Mouse (Mus musculus) left cerebral cortex, postnatal 36 days (tissue): ENCODE measurements at regions not wholly inside any gene's neighbourhood (a gene's known extent, or its start where the extent isn't known, plus 50 kb on each side); places are given as distances from the start of the nearest gene placed in this dataset.

Source experiments
- DNase-seq, 2 experiments: peaks; one replicate each; pipeline ENCODE4 v3.0.0; 2021 to 2022; ENCODE audit warnings: low spot score in 2 of 2, mixed read lengths in 1 of 2
- intact Hi-C: fragments of 180-260 bp; cut with DNase I; formaldehyde crosslinking; loops from one replicate; pipeline ENCODE4 v1.15.1; 2025

DNA sequence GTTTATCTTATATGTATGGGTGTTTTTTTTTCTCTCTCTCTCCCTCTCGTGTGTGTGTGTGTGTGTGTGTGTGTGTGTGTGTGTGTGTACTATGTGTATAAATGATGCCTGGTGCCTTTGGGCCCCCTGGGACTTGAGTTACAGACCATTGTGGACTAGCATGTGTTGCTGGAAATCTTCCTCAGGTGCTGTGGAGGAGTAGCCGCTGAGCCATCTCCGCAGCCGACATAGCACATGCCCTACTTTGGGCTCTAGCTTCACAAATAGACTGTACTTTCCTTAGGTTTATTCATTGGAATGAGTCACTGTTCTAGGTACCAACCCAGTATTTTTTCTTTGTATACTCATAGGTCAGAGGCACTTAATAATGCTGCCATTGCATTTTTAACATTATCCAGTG lies 339.4 kb downstream of the Mtx2 start:
- intact Hi-C loops, result no loop called here
- peak in 1 of 2 experiments; percentile 17 for DNase-seq

DNA sequence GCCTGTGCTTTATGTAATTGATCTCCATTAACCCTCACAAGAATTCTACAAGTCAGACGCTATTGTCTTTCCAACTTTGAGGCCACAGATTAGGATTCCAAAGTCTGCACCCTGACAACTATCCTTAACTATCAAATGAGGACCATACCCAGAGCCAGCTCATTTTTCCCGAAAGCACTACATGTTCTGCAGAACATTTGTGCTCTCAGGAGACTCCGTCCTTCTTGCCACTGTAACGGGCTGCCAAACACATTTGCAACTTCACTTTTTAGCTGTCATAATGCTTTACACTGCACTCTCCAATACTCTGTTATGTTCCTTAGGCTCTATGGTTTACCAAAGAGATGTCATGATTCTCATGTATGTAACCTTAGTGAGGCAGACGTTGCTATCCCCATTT lies 350.7 kb downstream of the Mtx2 start:
- intact Hi-C loops, result no loop called here
- DNase-seq, result no peak

DNA sequence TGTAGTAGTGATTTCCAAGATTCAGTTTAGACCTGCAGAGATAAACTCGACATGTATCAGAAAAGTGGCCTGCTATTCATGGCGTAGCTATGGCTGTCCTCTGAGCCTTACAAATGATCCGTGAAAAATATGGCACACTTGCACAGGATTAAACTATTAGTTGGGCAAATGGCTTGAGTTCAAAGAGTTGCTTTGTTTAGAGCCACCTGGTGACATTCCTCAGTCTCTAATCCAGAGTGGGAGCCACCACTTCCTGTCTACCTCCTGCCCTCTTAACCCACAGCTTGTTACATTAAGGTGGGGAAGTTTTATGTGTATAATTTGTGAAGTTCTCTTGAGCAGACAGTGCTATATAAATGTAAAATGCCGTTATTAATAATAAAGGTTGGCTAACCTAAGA lies 357.7 kb downstream of the Mtx2 start:
- DNase-seq, result no peak
- intact Hi-C loops, result no loop called here

DNA sequence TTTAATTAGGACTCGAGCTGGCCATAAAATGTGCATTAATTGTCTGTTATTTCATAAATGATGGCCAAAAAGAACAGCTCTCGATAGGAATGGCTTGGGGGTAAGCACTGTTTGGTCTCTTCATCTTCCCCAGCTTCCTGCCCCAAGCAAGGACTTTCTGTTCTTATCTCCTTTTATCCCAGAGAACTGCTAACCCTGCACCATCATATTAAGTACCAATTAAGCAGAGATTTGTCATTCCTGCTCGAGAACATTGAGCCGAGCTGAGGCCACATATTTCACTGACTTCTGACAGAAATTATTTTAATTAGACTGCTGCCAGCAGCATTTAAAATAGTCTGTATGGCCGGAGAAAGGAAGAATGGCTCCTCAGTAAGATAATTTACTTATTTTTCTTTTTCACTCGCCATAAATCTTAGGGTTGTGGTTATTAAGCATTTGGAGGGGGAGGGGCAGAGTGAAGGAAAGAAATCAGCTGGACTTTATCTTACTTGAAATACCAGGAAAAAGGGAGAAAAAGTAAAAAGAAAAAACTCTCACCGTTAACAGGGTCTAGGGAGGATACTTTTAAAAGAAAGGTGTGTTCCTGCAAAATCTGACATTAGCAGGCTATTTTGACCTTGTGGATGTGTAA lies 377.1 kb downstream of the Mtx2 start:
- intact Hi-C loops, result no loop called here

DNA sequence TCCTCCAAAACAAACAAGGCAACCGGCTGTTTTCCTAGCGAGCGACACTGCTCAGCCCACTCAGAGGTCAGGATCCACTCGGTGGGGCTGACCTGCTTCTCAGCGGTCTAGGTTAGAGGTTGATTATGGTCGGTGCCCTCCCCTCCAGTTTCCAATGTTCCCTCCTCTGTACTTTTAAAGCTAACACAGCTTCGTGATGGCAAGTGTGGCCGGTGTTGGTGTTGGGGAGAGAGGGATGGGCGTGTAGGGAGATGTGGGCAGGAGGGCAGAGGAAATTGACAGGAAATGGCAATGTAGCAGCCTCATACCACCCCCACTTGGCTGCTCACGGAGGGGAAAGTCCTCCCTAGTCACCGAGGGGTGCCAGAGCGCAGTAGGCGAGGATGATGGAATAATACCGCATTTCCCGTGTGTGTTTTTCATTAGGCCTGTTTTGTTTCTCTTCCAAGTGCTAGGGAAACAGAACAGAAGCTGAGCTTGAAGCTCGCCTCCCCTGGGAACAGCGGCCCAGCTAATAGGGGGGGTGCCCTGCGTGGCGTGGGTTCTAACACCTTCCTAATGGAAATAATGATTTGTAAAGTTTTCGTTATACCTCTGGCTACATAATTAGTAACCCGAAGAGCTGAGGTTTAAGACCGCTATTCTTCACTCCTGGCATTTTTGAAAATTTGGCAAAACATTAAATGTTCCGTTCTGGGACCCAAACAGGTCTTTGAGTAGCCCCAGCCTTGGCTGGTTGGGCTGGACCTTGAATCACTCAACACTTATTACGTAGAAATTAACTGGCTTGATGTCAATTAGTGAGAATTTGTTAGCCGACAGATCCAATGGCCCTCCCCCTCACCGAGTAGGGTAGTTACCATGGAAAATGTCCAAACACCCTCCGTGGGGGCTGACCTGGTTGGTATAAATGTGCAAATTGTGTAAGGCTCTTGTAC lies 383.5 kb downstream of the Mtx2 start:
- no peak for DNase-seq
- intact Hi-C loops, result no loop called here

More for the DNA sequence above, 377.1 kb downstream of the Mtx2 start:
- no peak for DNase-seq

DNA sequence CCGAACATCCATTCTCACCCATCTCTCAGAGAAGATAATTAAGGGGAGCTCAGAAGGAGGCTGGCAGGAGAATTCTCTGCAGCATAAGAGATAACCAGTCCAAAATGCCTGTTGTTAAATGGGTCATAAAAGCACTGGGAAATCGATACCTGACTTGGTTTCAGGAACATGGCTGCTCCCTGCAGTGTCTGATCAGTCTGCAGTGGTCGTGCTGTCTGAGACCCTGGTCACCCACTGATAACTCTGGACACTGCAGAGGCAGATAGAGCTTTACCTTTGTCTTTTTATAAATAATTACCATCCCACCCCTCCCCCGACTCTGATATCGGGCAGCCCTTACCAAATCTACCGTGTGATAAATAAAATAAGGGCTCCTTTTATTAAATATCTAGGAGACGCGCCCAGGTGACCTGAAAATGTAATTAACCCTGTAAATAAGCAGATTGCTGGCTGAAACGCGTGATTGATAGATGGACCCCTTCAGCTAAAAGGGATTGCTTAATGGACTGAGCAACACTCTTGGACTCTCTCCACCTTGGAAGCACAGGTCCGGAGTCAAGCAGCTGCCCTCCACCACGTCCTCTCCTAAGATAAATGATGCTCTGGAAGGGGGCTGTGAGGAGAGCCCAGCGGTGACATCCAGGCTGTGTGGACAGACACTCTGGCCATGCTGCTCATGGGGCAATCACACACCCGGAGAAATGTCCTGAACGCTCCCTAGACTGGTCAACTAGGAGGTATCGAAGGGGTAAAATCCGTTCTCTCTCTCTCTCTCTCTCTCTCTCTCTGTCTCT lies 384.4 kb downstream of the Mtx2 start:
- intact Hi-C loops, result no loop called here

DNA sequence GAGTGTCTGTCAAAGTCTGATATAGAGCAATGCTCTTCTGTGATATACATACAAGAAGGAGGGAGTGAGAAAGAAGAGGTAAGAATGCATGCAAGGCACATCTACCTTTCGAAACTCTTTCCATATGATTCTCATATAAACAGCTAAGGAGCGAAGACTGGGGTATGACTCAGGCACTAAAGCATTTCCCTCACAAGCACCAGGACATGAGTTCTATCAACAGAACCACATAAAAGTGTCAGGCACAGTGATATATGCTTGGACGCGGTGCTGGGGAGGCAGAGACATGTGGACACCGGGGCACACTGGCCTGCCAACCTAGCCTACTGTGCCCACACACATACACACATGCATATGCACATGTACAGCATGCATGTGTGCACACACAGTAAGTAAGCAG lies 391.3 kb downstream of the Mtx2 start:
- intact Hi-C loops, result no loop called here

More for the DNA sequence above, 384.4 kb downstream of the Mtx2 start:
- no peak for DNase-seq

DNA sequence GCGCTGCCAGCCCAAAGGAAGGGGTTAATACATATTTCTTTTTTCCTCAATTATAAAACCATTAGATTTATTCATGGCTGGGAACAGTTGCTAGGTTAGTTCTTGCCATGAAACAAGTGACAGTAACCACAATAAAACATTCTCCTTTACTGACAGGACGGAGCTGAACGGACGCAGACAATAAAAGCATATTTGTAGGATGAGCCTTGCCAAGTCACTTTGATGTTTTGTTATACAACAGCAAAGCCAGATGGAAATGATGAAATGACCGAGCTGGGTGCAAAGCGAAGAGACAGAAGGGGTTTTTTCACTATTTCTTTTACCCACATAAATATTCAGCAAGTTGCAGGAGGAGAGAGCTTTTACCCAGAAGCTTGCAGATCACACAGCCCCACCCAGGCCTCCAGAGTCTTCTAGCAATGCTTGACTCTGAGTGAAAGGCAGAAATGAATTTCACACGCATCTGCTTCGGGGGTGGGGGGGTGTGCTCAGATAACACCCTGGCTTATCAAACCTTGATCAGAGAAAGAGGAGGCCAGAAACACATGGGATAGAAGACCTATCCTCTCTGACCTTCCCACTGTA lies 395.3 kb downstream of the Mtx2 start:
- intact Hi-C loops, result no loop called here
- DNase-seq, result peak in 1 of 2 experiments; percentile 10

More for the DNA sequence above, 391.3 kb downstream of the Mtx2 start:
- DNase-seq, result no peak

DNA sequence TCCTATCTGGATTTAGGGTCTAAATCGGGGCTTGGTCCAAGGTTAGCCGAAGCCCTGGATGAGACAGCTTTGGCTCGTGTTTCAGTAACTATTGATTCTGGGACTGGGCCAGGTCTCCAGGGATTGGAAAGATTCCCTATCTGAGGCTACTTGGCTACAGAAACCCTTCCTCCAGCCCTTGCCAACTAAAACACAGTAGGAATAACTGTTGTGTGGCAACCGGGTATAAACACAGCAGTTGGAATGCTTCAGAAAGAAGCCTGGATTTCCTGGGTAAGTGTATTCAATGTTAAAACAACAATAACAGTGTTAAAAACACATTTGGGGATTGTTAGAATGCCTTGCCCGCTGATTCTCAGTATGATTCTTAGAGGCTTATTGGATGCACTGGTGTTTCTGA lies 398.8 kb downstream of the Mtx2 start:
- peak in 1 of 2 experiments; percentile 14 for DNase-seq
- intact Hi-C loops, result no loop called here

DNA sequence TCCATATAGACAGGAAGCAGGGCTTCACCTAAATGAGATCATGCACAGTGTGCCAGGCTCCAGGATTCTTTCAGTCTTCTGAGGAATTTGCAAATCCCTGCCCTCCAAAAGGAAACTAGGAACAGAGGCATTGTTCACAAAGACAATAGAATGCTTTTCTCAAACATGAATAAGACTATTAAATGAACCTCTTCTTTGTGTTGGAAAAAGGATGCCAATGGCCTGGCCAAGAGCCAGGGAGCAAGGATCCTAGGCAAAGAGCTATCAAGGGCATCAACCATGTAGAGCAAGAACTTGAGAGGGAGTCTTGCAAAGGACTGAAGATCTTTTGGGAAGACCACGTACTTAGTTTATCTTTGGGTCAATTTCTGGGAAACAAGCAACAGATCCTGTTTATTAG lies 415.4 kb downstream of the Mtx2 start:
- intact Hi-C loops, result no loop called here

DNA sequence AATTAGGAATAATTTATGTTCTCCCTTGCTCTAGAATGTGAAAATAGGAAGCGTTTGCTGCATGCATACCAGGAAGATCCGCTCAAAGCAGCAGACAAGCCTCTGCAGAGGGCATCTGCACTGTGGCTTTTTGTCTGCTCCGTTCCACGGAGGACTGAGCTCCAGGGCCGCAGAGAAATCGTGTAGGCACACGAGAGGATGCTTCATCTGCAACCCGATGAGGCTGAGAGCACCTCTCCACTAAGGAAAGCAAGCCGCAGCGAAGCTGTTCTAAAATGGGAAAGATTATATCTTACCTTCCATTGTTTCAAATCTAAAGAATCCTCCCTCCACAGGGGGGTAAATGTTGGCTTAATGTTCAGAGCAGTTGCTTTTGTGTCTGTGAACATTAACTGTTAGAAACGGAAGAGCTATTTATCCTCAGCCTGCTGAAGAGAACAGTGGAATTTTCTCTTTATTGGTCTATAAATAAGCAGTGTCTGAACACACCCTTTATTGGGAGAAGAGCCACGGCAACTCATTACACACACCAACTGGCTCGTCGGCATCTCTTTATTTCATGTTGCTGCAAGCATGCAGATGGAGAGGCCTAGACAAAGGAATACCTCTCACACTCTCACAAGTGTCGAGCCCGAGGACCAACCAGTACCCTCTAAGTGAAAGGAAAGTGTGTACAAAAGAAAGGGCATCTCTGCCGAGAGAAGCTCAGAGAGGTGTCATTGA lies 414.6 kb upstream of the Hnrnpa3 start:
- intact Hi-C loops, result loop anchor here (5.0 kb wide), 1 partner anchor 92 kb away; no protein-coding TSS in a partner anchor
- peak; percentile 26 to 27 for DNase-seq

More for the DNA sequence above, 415.4 kb downstream of the Mtx2 start:
- DNase-seq, result no peak

DNA sequence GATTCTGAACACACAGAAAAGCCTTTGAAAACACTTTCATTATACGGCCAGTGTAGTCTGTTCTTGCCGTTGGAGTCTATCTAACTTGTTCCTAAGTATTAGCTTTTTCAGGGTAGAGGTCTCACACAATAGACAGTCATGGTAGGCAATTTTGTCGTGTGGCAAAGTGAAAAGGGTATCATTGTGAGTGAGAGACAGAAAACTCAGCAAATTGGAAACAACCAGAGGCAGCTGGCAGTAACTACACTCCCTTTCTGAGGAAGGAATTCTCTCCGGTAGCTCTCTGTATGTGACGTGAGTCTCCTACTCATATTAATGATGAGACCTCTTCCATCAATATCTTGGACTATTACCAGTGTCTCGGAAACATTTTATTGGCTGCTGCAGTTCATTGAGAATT lies 413.8 kb upstream of the Hnrnpa3 start:
- intact Hi-C loops, result loop anchor here (5.0 kb wide), 1 partner anchor 93 kb away; no protein-coding TSS in a partner anchor

DNA sequence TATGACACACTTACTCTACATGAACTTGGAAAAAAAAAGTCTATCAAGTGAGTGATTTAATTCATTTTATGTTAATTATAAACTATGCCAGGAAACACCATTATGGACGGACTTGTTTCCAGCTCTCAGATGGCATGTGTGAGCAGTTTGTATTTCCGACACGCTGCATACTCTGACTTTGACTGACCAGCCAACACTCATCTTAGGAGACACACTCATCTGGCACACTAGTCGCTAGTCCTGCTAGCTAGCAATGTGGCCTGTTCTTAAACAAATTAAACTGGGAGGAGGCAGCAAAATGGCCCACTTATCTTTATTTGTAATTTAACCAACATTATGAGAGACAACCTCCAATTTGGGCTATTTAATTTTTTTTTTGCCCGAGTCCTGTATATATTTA lies 413.4 kb upstream of the Hnrnpa3 start:
- intact Hi-C loops, result loop anchor here (5.0 kb wide), 1 partner anchor 93 kb away; no protein-coding TSS in a partner anchor

More for the DNA sequence above, 413.8 kb upstream of the Hnrnpa3 start:
- DNase-seq, result no peak

DNA sequence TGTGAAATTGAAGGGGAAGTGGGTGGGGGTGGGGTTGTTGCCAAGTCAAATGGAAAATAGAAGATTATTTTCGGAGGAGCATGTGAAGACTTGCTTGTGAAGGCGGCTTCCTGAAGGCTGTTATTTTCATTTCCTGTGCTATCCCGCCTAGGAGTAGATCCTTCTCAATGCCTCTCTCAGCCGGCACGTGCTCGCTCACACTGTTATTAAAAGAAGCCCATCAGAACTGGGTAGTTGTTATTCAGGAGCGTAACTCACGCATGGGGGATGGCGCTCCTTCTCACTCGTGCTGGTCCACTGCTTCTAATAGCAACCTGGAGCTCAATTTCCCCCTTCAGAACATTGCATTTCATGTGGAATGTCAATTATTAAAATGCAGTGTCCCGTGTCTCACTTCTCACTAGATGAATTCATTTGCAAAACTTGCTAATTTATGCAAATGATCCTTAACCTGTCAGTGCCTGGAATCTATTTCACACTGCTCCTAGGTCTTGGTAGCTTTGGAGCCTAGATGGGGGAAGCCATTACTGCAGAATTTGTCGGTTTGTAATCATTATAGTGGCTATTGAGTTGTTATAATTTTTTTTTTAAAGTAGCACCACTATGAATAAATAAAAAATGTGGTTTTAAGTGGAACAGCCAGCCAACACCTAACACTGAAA lies 412.8 kb upstream of the Hnrnpa3 start:
- DNase-seq, result peak in 1 of 2 experiments; percentile 17
- intact Hi-C loops, result loop anchor here (5.0 kb wide), 1 partner anchor 94 kb away; no protein-coding TSS in a partner anchor

More for the DNA sequence above, 413.4 kb upstream of the Hnrnpa3 start:
- DNase-seq, result no peak

DNA sequence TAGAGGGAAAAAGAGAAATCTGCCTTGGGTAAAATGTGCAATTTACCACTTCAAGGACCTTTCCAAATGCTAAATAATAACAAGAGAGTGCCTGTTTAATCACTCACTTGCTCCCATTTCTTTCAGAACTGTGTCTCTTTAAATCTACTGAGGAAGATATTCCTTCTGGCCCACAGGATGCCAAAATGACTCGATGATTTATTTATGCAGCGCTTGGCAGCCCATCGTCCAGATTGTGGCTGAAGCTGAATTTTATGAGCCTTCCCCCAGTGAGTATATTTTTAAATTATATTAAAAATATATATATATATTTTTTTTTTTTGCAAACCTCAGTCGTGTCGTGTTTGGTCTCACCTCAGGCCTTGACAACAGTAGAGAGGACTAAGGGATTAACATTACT lies 410.8 kb upstream of the Hnrnpa3 start:
- DNase-seq, result no peak
- intact Hi-C loops, result loop anchor here (5.0 kb wide), 1 partner anchor 96 kb away; no protein-coding TSS in a partner anchor

DNA sequence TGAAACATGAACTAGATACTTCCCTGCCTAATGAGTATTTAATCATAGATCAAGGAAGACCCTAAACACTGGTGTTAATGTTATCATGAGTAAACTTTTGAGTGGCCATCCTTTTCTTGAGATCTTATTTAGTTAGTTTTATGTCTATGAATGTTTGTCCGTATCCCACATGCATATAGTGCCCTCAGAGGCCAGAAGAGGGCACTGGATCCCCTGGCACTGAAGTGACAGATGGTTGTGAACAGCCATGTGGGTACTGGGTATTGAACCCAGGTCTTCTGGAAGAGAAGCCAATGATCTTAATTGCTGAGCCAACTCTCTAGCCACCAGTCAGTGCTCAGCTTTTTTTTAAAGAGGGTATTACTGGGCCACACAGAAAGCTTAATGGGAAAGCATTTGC lies 408.6 kb upstream of the Hnrnpa3 start:
- intact Hi-C loops, result no loop called here
- DNase-seq, result no peak

DNA sequence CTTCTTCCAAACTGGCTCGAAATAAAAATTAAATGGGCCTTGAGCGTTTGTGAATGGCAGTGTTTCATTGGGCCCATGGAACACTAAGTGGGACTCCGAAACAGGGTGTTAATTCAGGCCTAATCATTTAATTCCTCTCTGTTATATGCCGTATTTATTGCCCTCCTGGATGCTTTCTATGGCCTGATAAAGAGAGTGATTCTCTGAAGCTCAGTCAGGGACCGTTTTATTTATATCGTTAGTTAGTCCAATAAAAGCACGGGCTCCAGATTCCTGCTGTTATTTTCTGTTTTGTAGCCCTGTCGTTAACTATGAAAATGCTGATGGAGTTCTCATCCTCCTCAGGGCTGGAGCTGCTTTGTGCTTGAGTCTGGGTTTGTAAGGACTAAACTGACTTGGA lies 406.2 kb upstream of the Hnrnpa3 start:
- intact Hi-C loops, result no loop called here

DNA sequence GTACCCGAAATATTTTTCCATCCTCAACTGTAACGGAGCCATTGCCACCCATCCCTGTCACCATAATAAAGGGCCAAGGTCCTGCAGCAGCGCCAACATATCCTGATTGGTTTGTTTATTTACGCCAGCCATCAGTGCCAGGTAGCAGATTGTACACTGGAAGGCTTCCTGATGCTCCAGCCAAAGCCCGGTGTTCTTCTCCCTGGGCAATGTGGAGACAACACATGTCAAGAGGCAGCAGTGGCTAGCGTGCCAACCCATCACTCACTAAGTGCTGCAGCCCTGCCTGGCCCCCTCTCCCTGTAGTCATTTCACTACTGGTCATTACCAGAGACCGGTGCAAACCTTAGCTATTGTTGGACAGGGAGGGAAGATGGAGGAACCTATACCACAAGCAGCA lies 393.8 kb upstream of the Hnrnpa3 start:
- no peak for DNase-seq
- intact Hi-C loops, result no loop called here

More for the DNA sequence above, 406.2 kb upstream of the Hnrnpa3 start:
- no peak for DNase-seq
